Mouse (Mus musculus) lung, adult 18-20 months (tissue): ENCODE data around the gene Foxo1.

Experiments
- DNase-seq, 2 experiments: peaks; one replicate each; pipeline ENCODE4 v3.0.0; 2022; ENCODE audit warnings: mixed read lengths in 2 of 2

Gene Foxo1

DNA sequence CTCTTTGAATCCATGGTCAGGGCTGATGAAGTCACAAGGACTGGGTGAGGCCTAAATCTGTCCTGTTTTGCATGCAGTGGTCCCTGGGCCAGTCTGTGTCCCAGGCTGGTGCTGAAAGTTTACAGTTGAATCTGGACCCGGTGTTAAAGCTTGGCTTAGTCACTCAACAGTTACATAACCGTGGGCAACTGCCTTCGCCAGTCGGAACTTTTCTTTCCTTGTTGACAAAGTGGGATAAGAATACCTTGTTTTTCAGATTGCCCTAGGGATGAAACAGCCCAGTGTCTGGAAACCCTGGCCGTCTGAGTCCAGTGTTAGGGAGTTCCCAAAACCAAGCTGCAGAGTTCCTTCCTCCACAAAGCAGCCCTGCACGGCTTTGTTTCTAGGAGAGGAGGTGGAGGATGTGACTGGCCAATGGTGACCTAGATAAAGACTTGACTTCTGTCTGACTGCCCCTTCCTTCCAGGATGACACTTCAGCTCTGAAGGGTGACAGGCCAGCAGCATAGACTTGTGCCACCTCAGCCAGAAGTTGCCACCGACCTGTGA is 101.8 kb downstream of the Foxo1 start:
- DNase-seq: no peak

GRCm38 (mm10) chr3:52376974-52377373 is 108.8 kb downstream of the Foxo1 start:
- no peak for DNase-seq

GRCm38 (mm10) chr3:52383351-52383750 is 115.2 kb downstream of the Foxo1 start:
- DNase-seq: no peak

DNA sequence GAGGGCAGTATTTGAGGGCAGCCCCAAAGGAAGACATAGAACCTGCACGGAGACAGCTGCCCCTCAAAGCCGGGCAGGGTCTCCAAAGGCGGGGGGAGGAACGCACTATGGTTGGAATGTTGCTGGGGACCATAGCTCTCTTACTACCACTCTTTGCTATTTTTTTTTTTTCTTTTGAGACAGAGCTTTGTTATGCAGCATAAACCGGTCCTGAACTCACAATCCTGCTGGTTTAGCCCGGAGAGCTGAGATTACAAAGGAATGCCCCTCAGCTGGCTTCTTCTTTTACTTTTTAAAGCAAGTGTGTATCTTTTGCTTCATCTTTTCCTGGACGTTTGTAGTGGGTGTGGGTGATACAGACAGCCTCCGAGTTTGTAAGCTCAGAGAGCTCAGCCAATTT is 118.2 kb downstream of the Foxo1 start:
- no peak for DNase-seq

GRCm38 (mm10) chr3:52390321-52390720 is 122.2 kb downstream of the Foxo1 start:
- peak in 1 of 2 experiments; percentile 8 for DNase-seq

GRCm38 (mm10) chr3:52390766-52391665 is 122.9 kb downstream of the Foxo1 start:
- DNase-seq: no peak

DNA sequence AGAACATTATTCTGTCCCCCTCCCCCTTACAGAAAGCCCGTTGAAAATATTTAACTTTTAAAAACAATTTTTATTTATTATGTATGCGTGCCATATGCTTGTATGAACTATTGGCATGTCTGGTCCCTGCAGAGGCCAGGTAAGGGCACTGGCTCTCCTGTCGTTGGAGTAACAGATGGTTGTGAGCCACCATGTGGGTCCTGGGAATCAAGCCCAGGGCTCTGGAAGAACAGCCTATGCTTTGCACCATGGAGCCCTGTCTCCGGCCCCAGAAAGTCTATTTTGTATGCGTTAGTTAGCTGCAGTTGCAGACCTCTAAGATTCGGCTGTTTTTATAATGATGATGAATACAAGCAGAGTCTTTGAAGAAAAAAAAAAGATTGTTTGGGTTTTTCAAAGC is 123.8 kb downstream of the Foxo1 start:
- DNase-seq: no peak

DNA sequence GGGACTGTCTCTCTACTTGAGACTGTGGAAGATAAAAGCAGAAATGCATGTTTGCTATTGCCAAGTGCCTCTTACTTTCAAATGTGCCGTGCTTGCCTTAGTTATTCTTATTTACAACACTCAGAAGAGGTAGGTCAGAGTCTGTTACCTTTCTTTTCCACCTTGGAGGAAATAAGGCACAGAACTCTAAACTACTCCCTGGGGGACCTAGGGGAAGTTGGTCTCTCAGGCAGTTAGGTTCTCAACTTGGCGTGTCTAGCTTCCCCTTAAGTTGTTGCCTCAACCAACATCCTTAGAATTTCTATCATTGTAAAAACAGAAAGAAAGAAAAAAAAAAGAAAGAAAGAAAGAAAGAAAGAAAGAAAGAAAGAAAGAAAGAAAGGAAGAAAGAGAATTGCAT is 124.4 kb downstream of the Foxo1 start:
- DNase-seq: no peak

DNA sequence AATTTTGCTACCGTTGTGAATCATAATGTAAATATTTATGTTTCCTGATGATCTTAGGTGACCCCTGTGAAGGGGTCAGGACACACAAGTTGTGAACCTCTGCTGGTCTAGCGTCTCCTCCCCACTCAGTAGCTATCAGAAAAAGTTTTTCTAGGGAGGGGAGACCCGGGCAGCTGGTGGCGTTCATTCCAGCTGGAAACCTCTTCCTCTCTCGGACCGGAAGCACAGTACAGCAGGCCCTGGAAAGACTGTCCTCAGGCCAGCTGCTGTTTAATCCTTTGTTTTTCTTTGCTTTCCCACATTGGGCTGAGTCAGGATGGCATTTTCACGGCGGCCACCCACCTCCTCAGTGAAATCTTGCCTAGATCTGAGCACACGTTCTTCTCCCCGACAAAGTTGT is 125.0 kb downstream of the Foxo1 start:
- DNase-seq: no peak

DNA sequence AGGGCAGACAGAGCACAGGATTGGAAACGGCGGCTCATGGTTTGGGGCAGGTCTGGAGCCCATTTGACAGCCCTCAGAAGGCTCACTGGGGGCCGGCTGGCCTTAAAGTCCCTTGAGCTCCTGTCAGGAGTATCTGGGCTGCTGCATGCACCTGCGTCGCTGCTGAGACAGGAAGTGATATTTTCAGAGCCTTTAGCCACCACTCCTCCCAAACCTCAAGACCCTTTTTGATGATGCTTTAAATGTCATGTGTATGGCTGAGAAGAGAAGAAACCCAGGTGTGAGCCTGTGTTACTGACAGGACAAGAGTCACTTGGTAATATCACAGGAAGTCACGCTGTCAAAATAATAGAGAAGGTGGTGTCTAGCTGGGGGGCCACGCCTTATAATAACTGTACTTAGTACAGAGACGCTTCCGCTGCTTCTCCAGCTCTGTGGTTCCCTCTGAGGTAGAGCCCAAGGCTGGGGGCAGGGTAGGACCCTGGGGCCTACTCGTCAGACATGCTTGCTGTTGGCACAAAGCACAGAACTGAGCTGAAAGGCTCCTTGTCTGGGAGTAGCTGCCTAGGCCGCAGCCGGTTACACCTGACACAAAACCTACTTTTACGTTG is 128.1 kb downstream of the Foxo1 start:
- DNase-seq: no peak

- DNase-seq: no peak
Measured at GRCm38 (mm10) chr3:52396951-52397615, 128.9 kb downstream of the Foxo1 start.

- DNase-seq: no peak
Measured at GRCm38 (mm10) chr3:52397961-52398360, 129.8 kb downstream of the Foxo1 start.

GRCm38 (mm10) chr3:52400284-52401161 is 132.4 kb downstream of the Foxo1 start:
- DNase-seq: peak in 1 of 2 experiments; percentile 12

- peak; percentile 55 to 62 for DNase-seq
Measured at GRCm38 (mm10) chr3:52401162-52401928, 133.2 kb downstream of the Foxo1 start.
